Mouse (Mus musculus) embryonic facial prominence, embryonic 14.5 days (tissue): ENCODE measurements around the gene Stpg3. TPM values are rescaled to one million over a fixed set of nuclear protein-coding genes. Genes with fewer than 3 reads are reported as not detected.

Source experiments
- ATAC-seq: fragments of 200-750 bp; cut with Nextera tagmentation; 2 replicates; pipeline ENCODE4 v1.8.0; 2017; ENCODE audit warnings: low read depth, moderate number of reproducible peaks, moderate TSS enrichment
- DNase-seq: peaks from one replicate; pipeline ENCODE4 v3.0.0-alpha.2; 2015; ENCODE audit warnings: low spot score
- H3K27ac ChIP-seq: fragments of 300-500 bp; sonication (generic); replicated peaks from 2 replicates; pipeline ENCODE4 v1.5.1; 2014; ENCODE audit warnings: low read depth, mild to moderate bottlenecking, low read length, moderate library complexity
- H3K27me3 ChIP-seq: fragments of 300-500 bp; sonication (generic); replicated peaks from 2 replicates; pipeline ENCODE4 v1.6.1; 2014; ENCODE audit warnings: low read length; ENCODE audit not compliant: control insufficient read depth, insufficient read depth
- H3K36me3 ChIP-seq: fragments of 300-500 bp; sonication (generic); 2 replicates; pipeline ENCODE4 v1.6.1; 2014; ENCODE audit warnings: low read length, mixed read lengths; ENCODE audit not compliant: control insufficient read depth, insufficient read depth
- H3K4me1 ChIP-seq: fragments of 300-500 bp; sonication (generic); 2 replicates; pipeline ENCODE4 v1.6.1; 2014; ENCODE audit warnings: antibody characterized with exemption, low read length; ENCODE audit not compliant: control insufficient read depth, insufficient read depth
- H3K4me2 ChIP-seq: fragments of 300-500 bp; sonication (generic); 2 replicates; pipeline ENCODE4 v1.6.1; 2014; ENCODE audit warnings: low read depth, mild to moderate bottlenecking, low read length, moderate library complexity, mixed read lengths
- H3K4me3 ChIP-seq: fragments of 300-500 bp; sonication (generic); 2 replicates; pipeline ENCODE4 v1.5.1; 2014; ENCODE audit warnings: low read depth, mild to moderate bottlenecking, low read length
- H3K9ac ChIP-seq: fragments of 300-500 bp; sonication (generic); 2 replicates; pipeline ENCODE4 v1.6.1; 2014; ENCODE audit warnings: low read depth, mild to moderate bottlenecking, low read length, moderate library complexity, mixed read lengths
- H3K9me3 ChIP-seq: fragments of 300-500 bp; sonication (generic); 2 replicates; pipeline ENCODE4 v1.6.1; 2016; ENCODE audit warnings: low read length; ENCODE audit not compliant: control insufficient read depth
- WGBS: fragments of 180-500 bp; shearing (Covaris S2); extraction: QIAGEN DNeasy Blood & Tissue Kit; methylation state at CpG from one replicate; pipeline ENCODE4 v1.1.7; 2014; 5-methylcytosine and 5-hydroxymethylcytosine counted together
- polyA plus RNA-seq: library from polyadenylated mRNA; unstranded; fragments of >200 nt; fragmentation: Nextera tagmentation; extraction: Ambion mirVana; gene quantifications from 2 replicates; pipeline ENCODE4 v1.2.1, GENCODE M21; 2014

Gene Stpg3
- polyA plus RNA-seq, 1 experiment from 2014 or later: not detected

- no peak overlapping the region for H3K4me3 ChIP-seq
- DNase-seq: no peak
- no peak overlapping the region for H3K4me2 ChIP-seq
- no peaks in the 10 kb centered on the region for H3K9me3 ChIP-seq
- peaks cover 32% of the 10 kb centered on the region for H3K27me3 ChIP-seq
- no peaks in the 10 kb centered on the region for H3K36me3 ChIP-seq
- no peak overlapping the region; the same call in 1 of the 2 replicates for H3K9ac ChIP-seq
- no peak overlapping the region for H3K27ac ChIP-seq
- peaks cover 20% of the 10 kb centered on the region for H3K4me1 ChIP-seq
- ATAC-seq: no peak
- WGBS: 77% methylated on average over 4 of the region's 4 CpGs
Measured at GRCm38 (mm10) chr2:25175690-25176078, 38.8 kb downstream of the Stpg3 start.

- Histone ChIP-seq H3K36me3 (no peaks in the 10 kb centered on the region), H3K4me2 (no peak overlapping the region), H3K4me3 (no peak overlapping the region), H3K27me3 (peaks cover 26% of the 10 kb centered on the region), H3K9me3 (no peaks in the 10 kb centered on the region), H3K4me1 (peaks cover 20% of the 10 kb centered on the region), H3K27ac (no peak overlapping the region), H3K9ac (no peak overlapping the region)
- DNase-seq (no peak), ATAC-seq (no peak)
- 50% methylated on average over 7 of the region's 7 CpGs for WGBS
Measured at GRCm38 (mm10) chr2:25174866-25175689, 39.4 kb downstream of the Stpg3 start.

- H3K4me1 ChIP-seq: peaks cover 20% of the 10 kb centered on the region
- H3K27me3 ChIP-seq: peaks cover 16% of the 10 kb centered on the region
- DNase-seq (no peak), ATAC-seq (no peak)
- H3K4me2 ChIP-seq: no peak overlapping the region
- WGBS: 85% methylated on average over 4 of the region's 4 CpGs
- H3K9ac ChIP-seq: no peak overlapping the region
- H3K9me3 ChIP-seq: no peaks in the 10 kb centered on the region
- H3K27ac ChIP-seq: no peak overlapping the region
- no peak overlapping the region for H3K4me3 ChIP-seq
- no peaks in the 10 kb centered on the region for H3K36me3 ChIP-seq
Measured at GRCm38 (mm10) chr2:25173821-25174220, 40.6 kb downstream of the Stpg3 start.

GRCm38 (mm10) chr2:25172629-25173028, 41.8 kb downstream of the Stpg3 start:
- Histone ChIP-seq H3K4me3 (no peak overlapping the region), H3K27me3 (peaks cover 8% of the 10 kb centered on the region), H3K9ac (no peak overlapping the region), H3K9me3 (no peaks in the 10 kb centered on the region), H3K4me1 (peaks cover 12% of the 10 kb centered on the region), H3K36me3 (no peaks in the 10 kb centered on the region), H3K4me2 (no peak overlapping the region), H3K27ac (no peak overlapping the region)
- DNase-seq (no peak), ATAC-seq (no peak)
- WGBS: 67% methylated on average over 8 of the region's 8 CpGs

- DNase-seq: no peak
- WGBS: 40% methylated on average over 1 of the region's 1 CpGs
- no peak for ATAC-seq
- H3K4me2 ChIP-seq: no peak overlapping the region
- no peaks in the 10 kb centered on the region for H3K9me3 ChIP-seq
- no peak overlapping the region for H3K9ac ChIP-seq
- H3K36me3 ChIP-seq: no peaks in the 10 kb centered on the region
- no peak overlapping the region for H3K27ac ChIP-seq
- H3K4me1 ChIP-seq: peaks cover 3% of the 10 kb centered on the region; the same call in 1 of the 2 replicates
- no peak overlapping the region for H3K4me3 ChIP-seq
- peaks cover 4% of the 10 kb centered on the region; the same call in 1 of the 2 replicates for H3K27me3 ChIP-seq
Measured at GRCm38 (mm10) chr2:25171769-25172153, 42.7 kb downstream of the Stpg3 start.

DNA sequence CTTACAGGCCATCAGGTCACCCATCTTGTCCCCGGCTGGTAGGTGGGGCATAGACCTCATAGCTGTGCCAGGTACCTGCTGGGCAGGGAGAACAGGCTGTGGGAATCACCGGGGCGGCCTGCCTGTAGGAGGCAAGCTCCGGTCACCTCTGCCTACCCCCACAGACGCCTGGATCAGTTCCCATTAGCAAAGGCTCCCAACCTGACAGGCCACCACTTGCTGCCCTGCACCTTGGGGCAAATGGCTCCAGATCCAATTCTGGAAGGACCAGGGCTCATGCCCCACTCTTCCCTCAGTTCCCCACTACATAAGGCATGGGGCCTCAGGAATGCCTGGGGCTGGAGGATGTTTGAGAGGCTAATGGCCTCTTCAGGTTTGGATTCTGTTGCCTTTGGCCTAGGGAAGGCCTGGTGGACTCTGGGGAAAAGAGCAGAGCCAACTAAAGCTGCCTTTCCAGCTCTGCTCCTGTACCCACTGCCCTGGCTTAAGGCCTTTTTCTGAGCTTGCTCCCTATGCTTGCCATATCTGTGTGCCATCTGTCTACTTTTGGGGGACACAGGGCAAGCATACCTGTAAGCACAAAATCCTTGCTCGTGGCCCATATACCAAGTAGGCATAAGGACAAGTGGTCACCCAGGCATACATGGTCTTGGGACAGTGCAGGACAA, 43.2 kb downstream of the Stpg3 start:
- WGBS: 94% methylated on average over 2 of the region's 6 CpGs
- no peak overlapping the region for H3K4me2 ChIP-seq
- no peak overlapping the region for H3K27ac ChIP-seq
- no peak for ATAC-seq
- H3K27me3 ChIP-seq: peaks cover 4% of the 10 kb centered on the region; the same call in 1 of the 2 replicates
- no peak overlapping the region for H3K9ac ChIP-seq
- no peak overlapping the region for H3K4me3 ChIP-seq
- H3K9me3 ChIP-seq: no peaks in the 10 kb centered on the region
- H3K4me1 ChIP-seq: no peaks in the 10 kb centered on the region; the same call in 1 of the 2 replicates
- no peaks in the 10 kb centered on the region for H3K36me3 ChIP-seq
- DNase-seq: no peak

DNA sequence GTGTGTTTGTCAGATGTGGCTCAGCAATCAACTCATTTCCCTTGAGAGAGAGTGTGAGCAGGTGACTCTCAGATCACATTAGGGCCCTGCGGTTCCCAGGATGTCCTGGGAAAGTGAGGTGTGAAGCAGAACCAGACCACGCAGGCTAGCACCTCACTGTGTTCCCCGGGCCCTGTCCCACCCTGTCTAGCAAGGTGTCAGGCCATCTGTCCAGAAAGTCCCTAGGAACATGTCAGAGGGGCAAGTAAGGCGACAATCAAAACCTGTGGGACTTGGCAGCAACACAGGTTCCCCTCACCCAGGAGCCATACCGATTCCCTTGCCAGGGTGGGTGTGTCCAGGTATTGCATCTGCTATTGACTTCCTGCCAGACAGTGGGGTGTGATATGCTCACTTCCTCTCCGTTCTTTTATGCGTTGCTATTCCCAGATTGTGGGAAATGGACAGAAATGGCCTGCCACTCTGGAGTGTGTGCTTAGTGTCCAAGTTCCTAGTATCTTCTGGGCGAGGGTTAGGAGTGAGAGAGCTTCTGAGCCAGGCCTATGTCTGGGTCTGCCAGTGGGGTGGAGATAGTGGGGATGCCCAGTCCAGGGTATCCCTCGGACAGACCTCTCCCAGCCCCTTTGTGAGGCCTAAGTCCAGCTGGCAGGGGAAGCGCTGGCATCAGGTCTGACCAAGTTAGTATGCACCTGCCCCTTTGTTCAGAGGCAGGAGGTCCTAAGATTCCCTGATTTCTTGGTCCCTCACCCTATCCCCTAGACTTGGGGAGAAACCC, 43.9 kb downstream of the Stpg3 start:
- DNase-seq (no peak), ATAC-seq (no peak)

GRCm38 (mm10) chr2:25169778-25170177, 44.7 kb downstream of the Stpg3 start:
- no peak for DNase-seq
- no peaks in the 10 kb centered on the region for H3K9me3 ChIP-seq
- H3K4me1 ChIP-seq: no peaks in the 10 kb centered on the region; the same call in 1 of the 2 replicates
- H3K36me3 ChIP-seq: no peaks in the 10 kb centered on the region
- H3K4me2 ChIP-seq: no peak overlapping the region
- H3K27me3 ChIP-seq: no peaks in the 10 kb centered on the region
- H3K27ac ChIP-seq: no peak overlapping the region
- 20% methylated on average over 5 of the region's 5 CpGs for WGBS
- no peak for ATAC-seq
- no peak overlapping the region for H3K9ac ChIP-seq
- H3K4me3 ChIP-seq: no peak overlapping the region

More for the DNA sequence above, 43.9 kb downstream of the Stpg3 start:
- Histone ChIP-seq H3K9ac (no peak overlapping the region), H3K4me3 (no peak overlapping the region), H3K27me3 (no peaks in the 10 kb centered on the region), H3K27ac (no peak overlapping the region), H3K4me2 (no peak overlapping the region), H3K36me3 (no peaks in the 10 kb centered on the region), H3K4me1 (no peaks in the 10 kb centered on the region; the same call in 1 of the 2 replicates), H3K9me3 (no peaks in the 10 kb centered on the region)
- WGBS: 78% methylated on average over 10 of the region's 10 CpGs
